Mouse (Mus musculus) testis, adult 2 months (tissue): ENCODE results near the gene Ddx23. TPM values are rescaled to one million over a fixed set of nuclear protein-coding genes. Genes with fewer than 3 reads are reported as not detected.

Source experiments
- H3K27ac ChIP-seq: fragments of 200-500 bp; 2 replicates; pipeline ENCODE4 v1.5.1; 2012; ENCODE audit warnings: low read depth, low read length; ENCODE audit not compliant: control insufficient read depth, insufficient read depth
- H3K27me3 ChIP-seq: fragments of 200-500 bp; 2 replicates; pipeline ENCODE4 v1.6.1; 2012; ENCODE audit warnings: mild to moderate bottlenecking, low read length, moderate library complexity; ENCODE audit not compliant: control insufficient read depth, insufficient read depth
- H3K36me3 ChIP-seq: fragments of 200-500 bp; 2 replicates; pipeline ENCODE4 v1.6.1; 2012; ENCODE audit warnings: mild to moderate bottlenecking, low read length; ENCODE audit not compliant: control insufficient read depth, insufficient read depth
- H3K4me1 ChIP-seq: fragments of 200-500 bp; 2 replicates; pipeline ENCODE4 v1.6.1; 2012; ENCODE audit warnings: low read length; ENCODE audit not compliant: control insufficient read depth, insufficient read depth
- H3K4me3 ChIP-seq: fragments of 200-500 bp; 2 replicates; pipeline ENCODE4 v1.5.1; 2012; ENCODE audit warnings: low read depth, mild to moderate bottlenecking, low read length, moderate library complexity, mixed read lengths; ENCODE audit not compliant: control insufficient read depth
- CTCF ChIP-seq: fragments of 200-500 bp; IDR thresholded peaks from 2 replicates; pipeline ENCODE4 v1.5.1; 2012; ENCODE audit warnings: low read depth, mild to moderate bottlenecking, inconsistent platforms, low read length, moderate library complexity; ENCODE audit not compliant: control insufficient read depth, insufficient read depth, insufficient replicate concordance
- POLR2A ChIP-seq: fragments of 200-500 bp; IDR thresholded peaks from 2 replicates; pipeline ENCODE4 v1.6.1; 2012; ENCODE audit warnings: low read depth, mild to moderate bottlenecking, inconsistent platforms, low read length, moderate library complexity; ENCODE audit not compliant: control insufficient read depth
- polyA plus RNA-seq: library from polyadenylated mRNA; depleted of rRNA; stranded (reverse); fragments of >200 nt; gene quantifications from 2 replicates; pipeline ENCODE4 v1.2.3, GENCODE M21; 2012

The Ddx23 gene
- polyA plus RNA-seq, 1 experiment, result 16.9 TPM

- H3K4me3 ChIP-seq, result no peak overlapping the region
- H3K4me1 ChIP-seq, result no peaks in the 10 kb centered on the region
- H3K27ac ChIP-seq, result no peak overlapping the region
- H3K27me3 ChIP-seq, result no peaks in the 10 kb centered on the region
- TF ChIP-seq POLR2A (no peak), CTCF (no peak)
- peaks cover 12% of the 10 kb centered on the region for H3K36me3 ChIP-seq
Measured at GRCm38 (mm10) chr15:98651431-98651830, 11.3 kb downstream of the Ddx23 start.

GRCm38 (mm10) chr15:98648071-98648470 lies 14.6 kb downstream of the Ddx23 start:
- Histone ChIP-seq H3K4me1 (no peaks in the 10 kb centered on the region), H3K36me3 (peaks cover 15% of the 10 kb centered on the region), H3K27me3 (no peaks in the 10 kb centered on the region), H3K27ac (no peak overlapping the region), H3K4me3 (no peak overlapping the region)
- TF ChIP-seq POLR2A (no peak), CTCF (no peak)

- Histone ChIP-seq H3K27me3 (no peaks in the 10 kb centered on the region), H3K36me3 (peaks cover 15% of the 10 kb centered on the region), H3K4me1 (no peaks in the 10 kb centered on the region), H3K27ac (no peak overlapping the region), H3K4me3 (no peak overlapping the region)
- no peak for TF ChIP-seq CTCF
- TF ChIP-seq POLR2A, result no peak
Measured at GRCm38 (mm10) chr15:98647308-98647707, 15.4 kb downstream of the Ddx23 start.

GRCm38 (mm10) chr15:98646737-98647136 lies 16.0 kb downstream of the Ddx23 start:
- Histone ChIP-seq H3K36me3 (peaks cover 15% of the 10 kb centered on the region), H3K27ac (no peak overlapping the region), H3K4me1 (no peaks in the 10 kb centered on the region), H3K27me3 (no peaks in the 10 kb centered on the region), H3K4me3 (no peak overlapping the region)
- TF ChIP-seq POLR2A, result no peak
- TF ChIP-seq CTCF, result no peak

- H3K27me3 ChIP-seq, result no peaks in the 10 kb centered on the region
- TF ChIP-seq POLR2A, result 0 out of 2 replicates have a peak, but pooled peaks have one; percentile 9
- no peak for TF ChIP-seq CTCF
- H3K4me3 ChIP-seq, result no peak overlapping the region
- H3K4me1 ChIP-seq, result no peaks in the 10 kb centered on the region
- H3K36me3 ChIP-seq, result peaks cover 12% of the 10 kb centered on the region
- no peak overlapping the region for H3K27ac ChIP-seq
Measured at GRCm38 (mm10) chr15:98645057-98646026, 17.4 kb downstream of the Ddx23 start.

GRCm38 (mm10) chr15:98644406-98644805 lies 18.3 kb downstream of the Ddx23 start:
- peaks cover 11% of the 10 kb centered on the region for H3K36me3 ChIP-seq

GRCm38 (mm10) chr15:98640157-98640556 lies 22.5 kb downstream of the Ddx23 start:
- no peak overlapping the region for H3K27ac ChIP-seq
- peaks cover 4% of the 10 kb centered on the region for H3K4me1 ChIP-seq
- no peak overlapping the region for H3K4me3 ChIP-seq
- no peaks in the 10 kb centered on the region for H3K27me3 ChIP-seq
- TF ChIP-seq CTCF (no peak), POLR2A (no peak)
- H3K36me3 ChIP-seq, result no peaks in the 10 kb centered on the region; the same call in 1 of the 2 replicates

More at GRCm38 (mm10) chr15:98644406-98644805, 18.3 kb downstream of the Ddx23 start:
- Histone ChIP-seq H3K27me3 (no peaks in the 10 kb centered on the region), H3K4me3 (no peak overlapping the region), H3K4me1 (no peaks in the 10 kb centered on the region), H3K27ac (no peak overlapping the region)
- TF ChIP-seq CTCF (no peak), POLR2A (no peak)
